Mouse (Mus musculus) small intestine, adult 2 months (tissue): ENCODE results near the gene Donson.

Experiments used
- CTCF ChIP-seq: fragments of 200-500 bp; IDR thresholded peaks from 2 replicates; pipeline ENCODE4 v1.5.1; 2012; ENCODE audit warnings: low read depth, mild to moderate bottlenecking, control low read depth, inconsistent platforms, low read length, moderate library complexity, mixed read lengths; ENCODE audit not compliant: insufficient replicate concordance, insufficient read length; ENCODE audit errors: extremely low read depth
- POLR2A ChIP-seq: fragments of 200-500 bp; IDR thresholded peaks from 2 replicates; pipeline ENCODE4 v1.6.1; 2012; ENCODE audit warnings: low read depth, mild to moderate bottlenecking, control low read depth, inconsistent platforms, low read length, moderate library complexity

GRCm38 (mm10) chr16:91686369-91686768 lies 2.2 kb downstream of the Donson start:
- no peak for TF ChIP-seq CTCF
- TF ChIP-seq POLR2A, result no peak
